Mouse (Mus musculus): ENCODE results near the gene Khdrbs1.

DNA sequence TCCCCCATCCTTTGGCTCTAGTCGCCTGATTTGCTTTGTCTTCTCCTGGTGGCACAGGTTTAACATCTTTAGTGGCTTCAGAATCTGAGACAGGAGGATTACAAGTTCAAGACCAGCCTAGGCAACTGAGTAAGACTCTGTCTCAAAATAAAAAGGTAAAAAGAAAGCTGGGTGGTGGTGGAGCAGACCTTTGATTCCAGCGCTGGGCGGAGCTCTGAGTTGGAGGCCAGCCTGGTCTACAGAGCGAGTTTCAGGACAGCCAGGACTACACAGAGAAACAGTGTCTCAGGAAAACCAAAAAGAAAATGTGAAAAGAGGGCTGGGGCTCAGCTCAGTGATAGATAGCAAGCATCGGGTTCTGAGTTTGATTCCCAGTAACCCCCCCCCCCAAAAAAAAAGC, 41.4 kb upstream of the Khdrbs1 start:
- TF ChIP-seq CTCF (IDR thresholded peaks at IDR 0.05; ENCODE audit: extremely low read depth, insufficient read depth, insufficient read length, insufficient replicate concordance) (no peak), POLR2A (IDR thresholded peaks at IDR 0.05; ENCODE audit: low read depth, low read length) (no peak)

Measured in spleen, adult 2 months (tissue).